Mouse (Mus musculus) liver, postnatal 0 days (tissue): ENCODE results near the gene Lepr.

Source experiments
- CTCF ChIP-seq: sonication (generic); IDR thresholded peaks from 2 replicates; pipeline ENCODE4 v1.5.1; 2016; ENCODE audit warnings: antibody characterized with exemption, low read depth
- EP300 ChIP-seq: IDR thresholded peaks from 2 replicates; pipeline ENCODE4 v1.6.1; 2016; ENCODE audit warnings: antibody characterized with exemption, low read depth, mild to moderate bottlenecking

- peak; percentile 58 for TF ChIP-seq EP300
- peak; percentile 35; the same call in 1 of the 2 replicates for TF ChIP-seq CTCF
Measured at GRCm38 (mm10) chr4:101683086-101683485, 34.1 kb upstream of the Lepr start.
